Mouse (Mus musculus): ENCODE data around the gene Irgm1. TPM values are rescaled to one million over a fixed set of nuclear protein-coding genes. Genes with fewer than 3 reads are reported as not detected.
"Not testable (repeated sequence)": the region's sequence is repeated elsewhere in the genome, so short reads cannot be mapped to it uniquely, and the experiment has no call there.

Gene Irgm1
- polyA plus RNA-seq, 1 experiment from 2014 or later: 3.0 TPM

DNA sequence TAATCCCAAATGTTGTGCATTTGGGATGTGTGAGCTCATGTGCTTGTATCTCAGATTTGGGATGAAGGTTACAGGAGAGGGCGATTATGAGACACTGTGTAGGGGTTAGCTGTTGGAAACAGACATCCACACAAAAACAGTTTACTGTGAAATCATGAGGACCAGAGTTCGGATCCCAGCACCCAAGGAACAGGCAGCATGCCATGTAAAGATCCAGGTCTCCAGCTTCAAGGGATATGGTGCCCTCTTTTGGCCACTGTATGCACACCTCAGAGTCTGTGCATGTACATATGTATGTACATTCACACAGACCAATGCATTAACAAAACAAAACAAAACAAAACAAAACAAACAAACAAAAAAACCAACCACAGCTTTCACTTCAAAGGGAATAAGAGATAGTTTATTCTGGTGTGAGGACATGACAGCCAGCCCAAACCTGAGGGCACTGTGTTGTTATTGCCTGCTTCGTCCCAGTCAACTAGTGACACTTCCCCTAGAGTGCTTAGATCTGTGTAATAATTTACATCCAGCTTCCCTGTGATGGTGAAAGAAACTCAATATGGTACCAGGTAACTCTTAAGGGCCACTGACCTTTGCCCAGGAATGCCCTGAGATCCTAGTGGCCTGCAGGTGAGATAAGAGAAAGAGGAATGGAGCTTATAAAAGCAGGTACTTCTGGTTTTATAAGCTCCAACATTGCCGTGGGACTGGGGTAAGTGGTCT is 20.1 kb downstream of the Irgm1 start:
- Histone ChIP-seq H3K27me3 (ENCODE audit: insufficient read depth, poor library complexity, severe bottlenecking) (peaks cover 25% of the 10 kb centered on the region), H3K36me3 (no peaks in the 10 kb centered on the region), H3K4me1 (peaks cover 28% of the 10 kb centered on the region), H3K27ac (no peak overlapping the region), H3K4me3 (no peak overlapping the region), H3K9me3 (no peaks in the 10 kb centered on the region)
- DNase-seq (ENCODE audit: low spot score): no peak
- 75% methylated on average over 4 of the region's 4 CpGs for WGBS

GRCm38 (mm10) chr11:48850240-48850639 is 21.2 kb downstream of the Irgm1 start:
- no peak overlapping the region for H3K27ac ChIP-seq
- no peak for DNase-seq (ENCODE audit: low spot score)
- H3K4me1 ChIP-seq: peaks cover 31% of the 10 kb centered on the region
- no peaks in the 10 kb centered on the region for H3K9me3 ChIP-seq
- WGBS: 60% methylated on average over 2 of the region's 2 CpGs
- H3K4me3 ChIP-seq: no peak overlapping the region
- H3K36me3 ChIP-seq: no peaks in the 10 kb centered on the region
- peaks cover 29% of the 10 kb centered on the region for H3K27me3 ChIP-seq (ENCODE audit: insufficient read depth, poor library complexity, severe bottlenecking)

DNA sequence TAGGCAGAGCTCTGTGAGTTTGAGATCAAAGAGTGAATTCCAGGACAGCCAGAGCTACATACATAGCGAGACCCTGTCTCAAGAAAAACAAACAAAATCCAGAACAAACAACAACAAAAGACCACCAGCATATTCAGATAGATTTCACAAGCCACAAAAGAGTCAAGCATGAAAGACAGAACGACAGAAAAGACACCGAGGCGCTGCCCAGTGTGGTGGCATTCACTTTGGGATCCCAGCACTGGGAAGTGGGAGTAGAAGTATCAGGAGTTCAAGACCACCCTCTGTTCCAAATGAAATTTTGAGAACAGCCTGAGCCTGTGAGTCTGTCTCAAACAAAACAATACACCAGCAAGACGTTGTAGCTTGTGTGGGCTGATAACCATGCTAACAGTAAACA is 24.6 kb downstream of the Irgm1 start:
- Histone ChIP-seq H3K27ac (no peak overlapping the region), H3K4me3 (no peak overlapping the region), H3K4me1 (peaks cover 10% of the 10 kb centered on the region; the same call in 1 of the 2 replicates), H3K36me3 (no peaks in the 10 kb centered on the region), H3K27me3 (ENCODE audit: insufficient read depth, poor library complexity, severe bottlenecking) (peaks cover 46% of the 10 kb centered on the region), H3K9me3 (no peaks in the 10 kb centered on the region)
- DNase-seq (ENCODE audit: low spot score): no peak
- WGBS: 64% methylated on average over 5 of the region's 5 CpGs

DNA sequence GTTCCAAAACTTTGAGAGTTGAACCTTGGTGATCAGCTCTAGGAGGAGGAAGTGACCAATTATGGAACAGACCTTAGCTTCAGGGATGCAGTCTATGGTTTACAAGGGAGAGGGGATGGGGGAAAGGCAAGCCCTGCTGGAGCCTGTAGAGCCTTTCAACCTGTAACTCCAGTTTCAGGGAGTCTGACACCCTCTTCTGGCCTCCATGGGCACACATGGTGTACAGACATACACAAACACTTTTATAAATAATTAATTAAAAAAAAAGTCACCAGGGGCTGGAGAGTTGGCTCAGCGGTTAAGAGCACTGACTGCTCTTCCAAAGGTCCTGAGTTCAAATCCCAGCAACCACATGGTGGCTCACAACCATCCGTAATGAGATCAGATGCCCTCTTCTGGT is 25.1 kb downstream of the Irgm1 start:
- peaks cover 10% of the 10 kb centered on the region; the same call in 1 of the 2 replicates for H3K4me1 ChIP-seq
- DNase-seq (ENCODE audit: low spot score); H3K9me3 ChIP-seq; H3K4me3 ChIP-seq; H3K27ac ChIP-seq; H3K36me3 ChIP-seq: not testable (repeated sequence)
- 83% methylated on average over 2 of the region's 2 CpGs for WGBS
- H3K27me3 ChIP-seq (ENCODE audit: insufficient read depth, poor library complexity, severe bottlenecking): peaks cover 46% of the 10 kb centered on the region

DNA sequence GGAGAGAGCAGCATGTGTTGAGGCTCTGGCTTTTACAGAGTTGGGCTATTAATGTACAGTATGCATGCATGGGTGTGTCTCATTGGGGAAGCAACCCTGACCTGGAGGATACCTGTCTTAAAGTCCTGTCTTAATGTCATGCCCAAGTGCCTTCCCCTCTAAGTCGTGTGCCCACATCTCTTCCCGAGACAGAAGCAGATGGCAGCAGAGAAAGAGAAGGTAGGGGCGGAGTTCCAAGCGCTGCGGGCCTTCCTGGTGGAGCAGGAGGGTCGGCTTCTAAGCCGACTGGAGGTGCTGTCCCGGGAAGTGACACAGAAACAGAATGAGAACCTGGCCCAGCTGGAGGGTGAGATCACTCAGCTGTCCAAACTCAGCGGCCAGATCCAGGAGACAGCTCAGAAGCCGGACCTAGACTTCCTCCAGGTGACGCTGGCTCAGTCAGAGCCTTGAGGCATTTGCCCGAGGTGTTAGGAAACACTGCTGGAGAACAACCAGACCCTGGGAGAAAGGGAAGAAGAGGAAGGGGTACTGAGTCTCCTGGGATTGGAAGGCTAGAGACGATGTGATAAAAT is 26.2 kb downstream of the Irgm1 start:
- no peak for DNase-seq (ENCODE audit: low spot score)
- peaks cover 10% of the 10 kb centered on the region; the same call in 1 of the 2 replicates for H3K4me1 ChIP-seq
- peaks cover 46% of the 10 kb centered on the region for H3K27me3 ChIP-seq (ENCODE audit: insufficient read depth, poor library complexity, severe bottlenecking)
- H3K27ac ChIP-seq: no peak overlapping the region
- H3K9me3 ChIP-seq: no peaks in the 10 kb centered on the region
- no peaks in the 10 kb centered on the region for H3K36me3 ChIP-seq
- H3K4me3 ChIP-seq: no peak overlapping the region
- WGBS: 19% methylated on average over 13 of the region's 13 CpGs

DNA sequence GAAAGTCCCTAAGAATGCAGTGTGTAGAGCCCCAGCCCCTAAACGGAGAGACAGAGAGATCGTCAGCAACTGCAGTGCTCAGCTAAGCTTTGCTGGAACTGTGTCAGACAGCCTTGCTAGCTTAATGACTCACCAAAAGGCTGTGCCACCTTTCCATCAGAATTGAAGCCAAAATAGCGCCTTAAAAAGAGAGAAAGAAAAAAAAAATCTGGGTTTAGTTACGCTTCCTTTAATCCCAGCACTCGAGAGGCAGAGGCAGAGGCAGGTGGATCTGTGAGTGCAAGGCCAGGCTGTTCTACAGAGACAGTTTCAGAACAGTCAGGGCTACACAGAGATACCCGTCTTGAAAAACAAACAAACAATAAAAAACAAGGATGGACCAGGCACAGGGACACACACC is 27.2 kb downstream of the Irgm1 start:
- peaks cover 47% of the 10 kb centered on the region for H3K27me3 ChIP-seq (ENCODE audit: insufficient read depth, poor library complexity, severe bottlenecking)
- no peak overlapping the region for H3K4me3 ChIP-seq
- DNase-seq (ENCODE audit: low spot score): no peak
- no peaks in the 10 kb centered on the region for H3K36me3 ChIP-seq
- H3K9me3 ChIP-seq: no peaks in the 10 kb centered on the region
- no peak overlapping the region for H3K27ac ChIP-seq
- peaks cover 4% of the 10 kb centered on the region; the same call in 1 of the 2 replicates for H3K4me1 ChIP-seq
- WGBS: 64% methylated on average over 6 of the region's 6 CpGs

- Histone ChIP-seq H3K4me1 (peaks cover 8% of the 10 kb centered on the region; the same call in 1 of the 2 replicates), H3K27ac (no peak overlapping the region), H3K36me3 (no peaks in the 10 kb centered on the region), H3K4me3 (no peak overlapping the region), H3K9me3 (no peaks in the 10 kb centered on the region), H3K27me3 (ENCODE audit: insufficient read depth, poor library complexity, severe bottlenecking) (peaks cover 45% of the 10 kb centered on the region)
- 76% methylated on average over 11 of the region's 11 CpGs for WGBS
- DNase-seq (ENCODE audit: low spot score): no peak
Measured at GRCm38 (mm10) chr11:48843202-48843601, 28.3 kb downstream of the Irgm1 start.

- no peaks in the 10 kb centered on the region for H3K36me3 ChIP-seq
- DNase-seq (ENCODE audit: low spot score): no peak
- H3K4me1 ChIP-seq: peaks cover 11% of the 10 kb centered on the region; the same call in 1 of the 2 replicates
- no peak overlapping the region for H3K4me3 ChIP-seq
- WGBS: 77% methylated on average over 4 of the region's 4 CpGs
- H3K9me3 ChIP-seq: no peaks in the 10 kb centered on the region
- H3K27ac ChIP-seq: no peak overlapping the region
- peaks cover 40% of the 10 kb centered on the region; the same call in 1 of the 2 replicates for H3K27me3 ChIP-seq (ENCODE audit: insufficient read depth, poor library complexity, severe bottlenecking)
Measured at GRCm38 (mm10) chr11:48842378-48842792, 29.1 kb downstream of the Irgm1 start.

- 78% methylated on average over 5 of the region's 5 CpGs for WGBS
- Histone ChIP-seq H3K27ac (no peak overlapping the region), H3K4me1 (peaks cover 16% of the 10 kb centered on the region), H3K9me3 (no peaks in the 10 kb centered on the region), H3K4me3 (no peak overlapping the region), H3K27me3 (ENCODE audit: insufficient read depth, poor library complexity, severe bottlenecking) (peaks cover 52% of the 10 kb centered on the region), H3K36me3 (no peaks in the 10 kb centered on the region)
- DNase-seq (ENCODE audit: low spot score): no peak
Measured at GRCm38 (mm10) chr11:48841213-48841612, 30.3 kb downstream of the Irgm1 start.

GRCm38 (mm10) chr11:48840805-48841204 is 30.7 kb downstream of the Irgm1 start:
- Histone ChIP-seq H3K27ac (no peak overlapping the region), H3K36me3 (no peaks in the 10 kb centered on the region), H3K27me3 (ENCODE audit: insufficient read depth, poor library complexity, severe bottlenecking) (peaks cover 55% of the 10 kb centered on the region), H3K4me1 (peaks cover 16% of the 10 kb centered on the region), H3K9me3 (no peaks in the 10 kb centered on the region), H3K4me3 (no peak overlapping the region)
- DNase-seq (ENCODE audit: low spot score): no peak

- no peaks in the 10 kb centered on the region for H3K9me3 ChIP-seq
- H3K27ac ChIP-seq: no peak overlapping the region
- H3K27me3 ChIP-seq (ENCODE audit: insufficient read depth, poor library complexity, severe bottlenecking): peaks cover 48% of the 10 kb centered on the region
- WGBS: 71% methylated on average over 10 of the region's 10 CpGs
- DNase-seq (ENCODE audit: low spot score): no peak
- H3K36me3 ChIP-seq: no peaks in the 10 kb centered on the region
- H3K4me1 ChIP-seq: peaks cover 13% of the 10 kb centered on the region
- peak overlapping the region; percentile 93; the same call in 1 of the 2 replicates for H3K4me3 ChIP-seq
Measured at GRCm38 (mm10) chr11:48838879-48839680, 32.4 kb downstream of the Irgm1 start.

DNA sequence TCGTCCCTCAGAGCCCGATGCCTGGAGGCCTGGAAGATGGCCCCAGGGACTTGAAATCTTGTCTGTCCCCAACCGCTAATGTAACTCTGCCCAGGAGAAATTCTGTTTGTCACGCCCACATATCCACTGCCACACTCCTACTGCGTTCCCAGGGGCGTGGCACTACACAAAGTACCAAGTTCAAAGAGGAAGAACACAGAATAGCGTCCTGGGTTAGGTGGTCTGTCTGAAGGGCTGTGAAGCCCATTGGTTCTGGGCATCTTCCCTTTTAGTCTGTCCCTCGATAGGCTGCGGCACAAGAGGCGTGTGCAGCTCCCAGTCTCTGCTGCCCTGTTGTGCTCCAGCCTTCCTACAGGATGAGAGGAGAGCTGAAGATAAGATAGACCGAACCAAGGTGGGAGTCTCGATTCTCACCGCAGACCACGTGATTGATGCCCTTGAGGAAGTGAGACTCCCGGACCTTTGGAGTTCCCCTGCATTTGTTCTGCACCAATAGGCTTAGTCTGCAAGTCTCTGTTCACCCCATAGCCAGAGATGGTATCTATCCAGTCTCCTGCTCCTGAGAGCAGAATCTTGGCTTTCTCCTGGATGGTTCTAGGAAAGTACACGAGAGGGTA is 33.2 kb downstream of the Irgm1 start:
- H3K27me3 ChIP-seq (ENCODE audit: insufficient read depth, poor library complexity, severe bottlenecking): peaks cover 48% of the 10 kb centered on the region
- DNase-seq (ENCODE audit: low spot score): no peak
- WGBS: 1% methylated on average over 16 of the region's 16 CpGs
- H3K9me3 ChIP-seq: no peaks in the 10 kb centered on the region
- peak overlapping the region; percentile 93 for H3K4me3 ChIP-seq
- peaks cover 13% of the 10 kb centered on the region for H3K4me1 ChIP-seq
- no peaks in the 10 kb centered on the region for H3K36me3 ChIP-seq
- peak overlapping the region; percentile 79 for H3K27ac ChIP-seq

Measured in heart, embryonic 10.5 days (tissue).